Mouse (Mus musculus) liver, embryonic 14.5 days (tissue): Measurements from ENCODE around the gene Cdv3. TPM values are rescaled to one million over a fixed set of nuclear protein-coding genes. Genes with fewer than 3 reads are reported as not detected.

ENCODE experiments used
- ATAC-seq: fragments of 200-750 bp; cut with Nextera tagmentation; 2 replicates; pipeline ENCODE4 v1.8.0; 2017; ENCODE audit warnings: moderate number of reproducible peaks, mild to moderate bottlenecking, moderate library complexity; ENCODE audit not compliant: insufficient read depth
- DNase-seq, 3 experiments: peaks; one replicate each; pipeline ENCODE4 v3.0.0-alpha.2; 2012 to 2013; ENCODE audit warnings: low read depth in 3 of 3, low spot score in 3 of 3
- H3K27ac ChIP-seq: fragments of 300-500 bp; sonication (generic); 2 replicates; pipeline ENCODE4 v1.5.1; 2014; ENCODE audit warnings: moderate library complexity, mild to moderate bottlenecking, control low read depth, inconsistent platforms
- H3K27me3 ChIP-seq: fragments of 300-500 bp; sonication (generic); 2 replicates; pipeline ENCODE4 v1.6.1; 2014; ENCODE audit warnings: mild to moderate bottlenecking, low read length, moderate library complexity; ENCODE audit not compliant: control insufficient read depth, insufficient read depth
- H3K36me3 ChIP-seq: fragments of 300-500 bp; sonication (generic); replicated peaks from 2 replicates; pipeline ENCODE4 v1.6.1; 2014; ENCODE audit warnings: low read depth; ENCODE audit not compliant: control insufficient read depth, insufficient read depth
- H3K4me1 ChIP-seq, 2 experiments: fragments of 200-500 bp in 1 of 2; fragments of 300-500 bp in 1 of 2; sonication (generic) in 1 of 2; replicated peaks; 2 replicates each; pipeline ENCODE4 v1.6.1; 2012 to 2014; ENCODE audit warnings: antibody characterized with exemption in 1 of 2, inconsistent platforms in 1 of 2, low read length in 1 of 2; ENCODE audit not compliant: control insufficient read depth in 2 of 2, insufficient read depth in 2 of 2
- H3K4me2 ChIP-seq: fragments of 300-500 bp; sonication (generic); 2 replicates; pipeline ENCODE4 v1.6.1; 2014; ENCODE audit warnings: low read depth, mild to moderate bottlenecking, control low read depth, moderate library complexity
- H3K4me3 ChIP-seq, 2 experiments: fragments of 200-500 bp in 1 of 2; fragments of 300-500 bp in 1 of 2; sonication (generic) in 1 of 2; 2 replicates each; pipeline ENCODE4 v1.5.1; 2012 to 2014; ENCODE audit warnings: low read depth in 2 of 2, low read length in 2 of 2, mild to moderate bottlenecking in 2 of 2, control low read depth in 1 of 2, inconsistent platforms in 1 of 2, moderate library complexity in 1 of 2; ENCODE audit not compliant: insufficient read depth in 1 of 2
- H3K9ac ChIP-seq: fragments of 300-500 bp; sonication (generic); replicated peaks from 2 replicates; pipeline ENCODE4 v1.6.1; 2014; ENCODE audit warnings: mild to moderate bottlenecking, control low read depth, moderate library complexity
- H3K9me3 ChIP-seq: fragments of 300-500 bp; sonication (generic); 2 replicates; pipeline ENCODE4 v1.6.1; 2016; ENCODE audit warnings: low read length, mixed read lengths; ENCODE audit not compliant: control insufficient read depth
- CTCF ChIP-seq: IDR thresholded peaks from 2 replicates; pipeline ENCODE4 v1.5.1; 2016; ENCODE audit warnings: antibody characterized with exemption, low read depth, control low read depth
- EP300 ChIP-seq: IDR thresholded peaks from 2 replicates; pipeline ENCODE4 v1.6.1; 2016; ENCODE audit warnings: antibody characterized with exemption, low read depth
- WGBS: fragments of 180-500 bp; shearing (Covaris S2); extraction: QIAGEN DNeasy Blood & Tissue Kit; methylation state at CpG from one replicate; pipeline ENCODE4 v1.1.7; 2014; ENCODE audit not compliant: insufficient replicate concordance; 5-methylcytosine and 5-hydroxymethylcytosine counted together
- polyA plus RNA-seq, 2 experiments: library from polyadenylated mRNA; depleted of rRNA in 1 of 2; stranded (reverse) in 1 of 2; unstranded in 1 of 2; fragments of >200 nt; fragmentation: Nextera tagmentation in 1 of 2; extraction: Ambion mirVana in 1 of 2; gene quantifications; 2 replicates each; pipeline versions ENCODE4 v1.2.1 to v1.2.3; 2012 to 2014

Gene Cdv3
- polyA plus RNA-seq, 2 experiments, result 32.0 to 41.8 TPM

- no peaks in the 10 kb centered on the region for H3K4me1 ChIP-seq
- H3K9me3 ChIP-seq, result no peaks in the 10 kb centered on the region
- no peak overlapping the region for H3K27ac ChIP-seq
- H3K27me3 ChIP-seq, result no peaks in the 10 kb centered on the region
- no peaks in the 10 kb centered on the region for H3K36me3 ChIP-seq
- H3K4me2 ChIP-seq, result no peak overlapping the region
- no peak overlapping the region for H3K4me3 ChIP-seq
- ATAC-seq, result no peak
- H3K9ac ChIP-seq, result no peak overlapping the region
- DNase-seq, result no peak
- WGBS, result 78% methylated on average over 21 of the region's 21 CpGs
- no peak for TF ChIP-seq EP300
- no peak for TF ChIP-seq CTCF
These were observed 33.0 kb upstream of the Cdv3 start for GRCm38 (mm10) chr9:103398509-103399157.

- Histone ChIP-seq H3K27me3 (no peaks in the 10 kb centered on the region), H3K27ac (no peak overlapping the region), H3K4me1 (no peaks in the 10 kb centered on the region), H3K9ac (no peak overlapping the region), H3K36me3 (no peaks in the 10 kb centered on the region), H3K9me3 (no peaks in the 10 kb centered on the region), H3K4me2 (no peak overlapping the region), H3K4me3 (no peak overlapping the region)
- 76% methylated on average over 11 of the region's 11 CpGs for whole genome bisulfite sequencing
- no peak for TF ChIP-seq CTCF
- no peak for TF ChIP-seq EP300
- DNase-seq (no peak), ATAC-seq (no peak)
These were observed 27.6 kb upstream of the Cdv3 start for GRCm38 (mm10) chr9:103393256-103393655.

DNA sequence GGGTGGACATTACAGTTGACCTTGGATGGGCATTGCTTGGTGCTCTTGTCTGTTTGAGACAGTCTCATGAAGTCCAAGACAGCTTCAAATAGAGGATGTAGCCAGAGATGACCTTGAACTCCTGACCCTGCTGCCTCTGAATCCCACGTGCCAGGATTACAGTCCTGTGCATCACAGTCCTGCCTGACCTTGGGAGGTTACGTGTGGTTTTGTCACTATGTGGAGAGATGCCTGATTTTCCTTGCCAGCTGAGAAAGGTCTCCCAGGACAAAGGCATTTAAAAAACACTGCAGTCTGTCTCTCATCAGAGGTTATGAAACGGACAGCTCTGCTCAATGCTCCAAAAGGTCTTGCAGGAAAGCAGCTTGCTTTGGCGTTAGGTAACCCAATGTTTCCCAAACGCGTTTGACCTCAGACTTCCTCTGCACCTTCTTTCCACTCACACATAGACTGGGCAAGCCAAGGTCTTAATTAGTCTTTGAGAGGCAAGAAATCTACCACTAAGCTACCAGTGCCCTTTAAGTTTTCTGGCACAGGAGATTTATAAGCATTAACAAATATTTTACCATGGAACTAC is 26.2 kb upstream of the Cdv3 start:
- H3K27me3 ChIP-seq, result no peaks in the 10 kb centered on the region
- H3K4me3 ChIP-seq, result no peak overlapping the region
- H3K4me1 ChIP-seq, result no peaks in the 10 kb centered on the region
- H3K4me2 ChIP-seq, result no peak overlapping the region
- H3K27ac ChIP-seq, result no peak overlapping the region
- ATAC-seq (no peak), DNase-seq (no peak)
- 56% methylated on average over 6 of the region's 6 CpGs for WGBS
- no peak overlapping the region for H3K9ac ChIP-seq
- no peaks in the 10 kb centered on the region for H3K36me3 ChIP-seq
- no peak for TF ChIP-seq EP300
- no peak for TF ChIP-seq CTCF
- no peaks in the 10 kb centered on the region for H3K9me3 ChIP-seq

- ATAC-seq, result no peak
- 79% methylated on average over 6 of the region's 6 CpGs for WGBS
These were observed 23.6 kb upstream of the Cdv3 start for GRCm38 (mm10) chr9:103389261-103389660.

GRCm38 (mm10) chr9:103387011-103387653 is 21.5 kb upstream of the Cdv3 start:
- Histone ChIP-seq H3K27me3 (no peaks in the 10 kb centered on the region), H3K4me3 (no peak overlapping the region), H3K9ac (no peak overlapping the region), H3K4me2 (no peak overlapping the region), H3K27ac (no peak overlapping the region), H3K36me3 (no peaks in the 10 kb centered on the region), H3K9me3 (no peaks in the 10 kb centered on the region), H3K4me1 (no peaks in the 10 kb centered on the region)
- DNase-seq (no peak), ATAC-seq (no peak)
- WGBS, result 62% methylated on average over 10 of the region's 10 CpGs
- TF ChIP-seq EP300 (no peak), CTCF (no peak)

More at GRCm38 (mm10) chr9:103389261-103389660, 23.6 kb upstream of the Cdv3 start:
- Histone ChIP-seq H3K27me3 (no peaks in the 10 kb centered on the region), H3K9ac (no peak overlapping the region), H3K27ac (no peak overlapping the region), H3K4me1 (no peaks in the 10 kb centered on the region), H3K9me3 (no peaks in the 10 kb centered on the region), H3K4me3 (no peak overlapping the region), H3K36me3 (no peaks in the 10 kb centered on the region), H3K4me2 (no peak overlapping the region)
- no peak for DNase-seq
- TF ChIP-seq EP300, result no peak
- TF ChIP-seq CTCF, result no peak
